Mouse (Mus musculus): ENCODE measurements at regions not wholly inside any gene's neighbourhood (a gene's known extent, or its start where the extent isn't known, plus 50 kb on each side); places are given as distances from the start of the nearest gene placed in this dataset.

DNA sequence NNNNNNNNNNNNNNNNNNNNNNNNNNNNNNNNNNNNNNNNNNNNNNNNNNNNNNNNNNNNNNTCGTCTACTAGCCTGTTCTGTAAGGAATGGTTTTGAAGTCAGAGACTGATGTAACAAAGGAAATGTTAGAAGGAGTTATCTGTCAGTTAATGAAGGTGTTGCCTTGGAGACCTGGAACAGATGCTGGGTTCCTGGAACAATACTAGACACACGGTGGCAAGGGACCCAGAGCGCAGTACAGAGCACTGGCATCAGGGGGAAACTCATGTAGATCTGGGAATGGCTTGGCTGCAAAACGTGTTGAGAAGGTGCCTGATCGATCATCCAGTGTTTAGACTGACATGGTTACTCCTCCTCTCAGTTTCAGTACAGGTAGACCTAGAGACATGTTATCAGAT is 493.6 kb upstream of the Arid1b start:
- DNase-seq (ENCODE audit: low spot score) (no peak), ATAC-seq (replicated peaks; ENCODE audit: low FRiP score, low TSS enrichment, low read depth) (no peak)
- 77% methylated on average over 5 of the region's 5 CpGs for WGBS
- no peak overlapping the region for H3K4me3 ChIP-seq (ENCODE audit: low read depth, low read length)
- H3K4me1 ChIP-seq (replicated peaks; ENCODE audit: control insufficient read depth, insufficient read depth, low read length): peaks cover 8% of the 10 kb centered on the region; the same call in 1 of the 2 replicates
- no peaks in the 10 kb centered on the region for H3K27me3 ChIP-seq (replicated peaks; ENCODE audit: control insufficient read depth, insufficient read depth, low read length)
- 0 out of 2 replicates have a peak, but pooled peaks cover 2% of the 10 kb centered on the region for H3K9me3 ChIP-seq (ENCODE audit: control insufficient read depth, low read length)
- no peak overlapping the region for H3K9ac ChIP-seq (ENCODE audit: low read length)
- no peaks in the 10 kb centered on the region for H3K36me3 ChIP-seq (ENCODE audit: control insufficient read depth, insufficient read depth, low read length)
- H3K27ac ChIP-seq (ENCODE audit: low read depth): no peak overlapping the region
- no peak overlapping the region for H3K4me2 ChIP-seq (ENCODE audit: low read length)

GRCm38 (mm10) chr17:4501029-4501428 is 493.1 kb upstream of the Arid1b start:
- no peak overlapping the region for H3K9ac ChIP-seq (ENCODE audit: low read length)
- ATAC-seq (replicated peaks; ENCODE audit: low FRiP score, low TSS enrichment, low read depth): no peak
- H3K9me3 ChIP-seq (ENCODE audit: control insufficient read depth, low read length): 0 out of 2 replicates have a peak, but pooled peaks cover 2% of the 10 kb centered on the region
- H3K4me1 ChIP-seq (replicated peaks; ENCODE audit: control insufficient read depth, insufficient read depth, low read length): peaks cover 8% of the 10 kb centered on the region; the same call in 1 of the 2 replicates
- DNase-seq (ENCODE audit: low spot score): no peak
- no peak overlapping the region for H3K4me3 ChIP-seq (ENCODE audit: low read depth, low read length)
- WGBS: 79% methylated on average over 1 of the region's 1 CpGs
- no peak overlapping the region for H3K27ac ChIP-seq (ENCODE audit: low read depth)
- H3K36me3 ChIP-seq (ENCODE audit: control insufficient read depth, insufficient read depth, low read length): no peaks in the 10 kb centered on the region
- H3K4me2 ChIP-seq (ENCODE audit: low read length): no peak overlapping the region
- no peaks in the 10 kb centered on the region for H3K27me3 ChIP-seq (replicated peaks; ENCODE audit: control insufficient read depth, insufficient read depth, low read length)

DNA sequence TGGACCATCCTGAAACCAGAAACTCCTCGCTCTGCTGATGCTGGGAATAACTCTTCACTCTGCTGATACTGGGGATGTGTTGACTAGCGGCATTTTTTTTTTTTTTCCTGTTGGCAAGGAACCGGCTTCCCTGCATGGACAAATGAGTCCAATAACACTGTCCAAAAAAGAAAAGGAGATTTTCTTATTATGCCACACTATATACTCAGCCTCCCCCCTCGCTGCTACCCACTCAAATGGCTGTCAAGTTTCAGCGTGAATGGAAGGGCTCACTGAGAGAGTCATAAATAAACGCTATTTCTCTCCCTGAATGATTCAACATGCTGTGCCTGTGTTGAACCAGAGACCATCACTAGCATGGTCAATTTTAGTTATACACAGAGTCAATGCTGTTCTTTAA is 489.2 kb upstream of the Arid1b start:
- WGBS: 70% methylated on average over 6 of the region's 6 CpGs
- no peak for ATAC-seq (replicated peaks; ENCODE audit: low FRiP score, low TSS enrichment, low read depth)

DNA sequence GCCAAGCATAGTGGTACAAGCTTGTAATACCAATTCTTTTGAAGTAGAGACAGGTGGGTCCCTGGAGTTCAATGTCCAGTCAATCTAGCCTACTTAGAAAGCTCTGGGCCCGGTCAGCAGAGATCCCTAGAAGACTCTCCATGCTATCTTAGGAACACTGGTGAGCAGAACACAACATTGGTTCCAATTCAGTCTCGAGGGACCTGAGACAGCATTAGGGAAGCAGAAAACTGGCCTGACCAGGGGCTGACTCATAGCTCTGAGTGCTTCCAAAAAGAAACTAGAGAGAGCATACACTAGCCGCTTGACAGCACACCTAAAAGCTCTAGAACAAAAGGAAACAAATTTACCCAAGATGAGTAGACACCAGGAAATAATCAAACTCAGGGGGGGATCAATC is 484.6 kb upstream of the Arid1b start:
- ATAC-seq (replicated peaks; ENCODE audit: low FRiP score, low TSS enrichment, low read depth) (no peak), DNase-seq (ENCODE audit: low spot score) (no peak)
- no peaks in the 10 kb centered on the region for H3K27me3 ChIP-seq (replicated peaks; ENCODE audit: control insufficient read depth, insufficient read depth, low read length)
- H3K4me3 ChIP-seq (ENCODE audit: low read depth, low read length): no peak overlapping the region
- H3K4me2 ChIP-seq (ENCODE audit: low read length): no peak overlapping the region
- no peaks in the 10 kb centered on the region for H3K36me3 ChIP-seq (ENCODE audit: control insufficient read depth, insufficient read depth, low read length)
- 87% methylated on average over 3 of the region's 3 CpGs for WGBS
- H3K9ac ChIP-seq (ENCODE audit: low read length): no peak overlapping the region
- H3K9me3 ChIP-seq (ENCODE audit: control insufficient read depth, low read length): no peaks in the 10 kb centered on the region
- no peaks in the 10 kb centered on the region for H3K4me1 ChIP-seq (replicated peaks; ENCODE audit: control insufficient read depth, insufficient read depth, low read length)
- H3K27ac ChIP-seq (ENCODE audit: low read depth): no peak overlapping the region

More for the DNA sequence above, 489.2 kb upstream of the Arid1b start:
- Histone ChIP-seq H3K36me3 (ENCODE audit: control insufficient read depth, insufficient read depth, low read length) (no peaks in the 10 kb centered on the region), H3K27me3 (replicated peaks; ENCODE audit: control insufficient read depth, insufficient read depth, low read length) (no peaks in the 10 kb centered on the region), H3K4me1 (replicated peaks; ENCODE audit: control insufficient read depth, insufficient read depth, low read length) (no peaks in the 10 kb centered on the region), H3K4me3 (ENCODE audit: low read depth, low read length) (no peak overlapping the region), H3K4me2 (ENCODE audit: low read length) (no peak overlapping the region), H3K27ac (ENCODE audit: low read depth) (no peak overlapping the region), H3K9ac (ENCODE audit: low read length) (no peak overlapping the region), H3K9me3 (ENCODE audit: control insufficient read depth, low read length) (0 out of 2 replicates have a peak, but pooled peaks cover 2% of the 10 kb centered on the region)
- DNase-seq (ENCODE audit: low spot score): no peak

DNA sequence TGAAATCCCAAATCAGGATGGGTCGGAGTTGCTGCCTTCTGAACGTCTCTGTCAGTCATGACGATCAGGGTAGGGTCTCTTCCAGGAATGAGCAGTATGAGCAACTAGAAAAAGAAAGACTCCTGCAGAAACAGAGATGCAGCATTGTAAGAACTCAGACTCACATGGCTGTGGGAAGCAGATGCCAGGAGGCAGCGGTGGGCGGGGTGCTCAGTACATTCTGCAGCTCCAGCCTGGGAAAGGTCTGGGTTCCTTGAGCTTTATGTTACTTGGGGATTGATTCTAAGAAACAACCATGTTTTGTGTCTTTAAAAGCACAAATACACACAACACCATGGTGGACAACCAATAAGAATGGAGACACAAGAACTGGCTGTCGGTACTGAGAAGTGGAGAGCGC is 478.0 kb upstream of the Arid1b start:
- Histone ChIP-seq H3K9ac (ENCODE audit: low read length) (no peak overlapping the region), H3K4me1 (replicated peaks; ENCODE audit: control insufficient read depth, insufficient read depth, low read length) (no peaks in the 10 kb centered on the region), H3K36me3 (ENCODE audit: control insufficient read depth, insufficient read depth, low read length) (no peaks in the 10 kb centered on the region), H3K27ac (ENCODE audit: low read depth) (no peak overlapping the region), H3K9me3 (ENCODE audit: control insufficient read depth, low read length) (no peaks in the 10 kb centered on the region), H3K4me2 (ENCODE audit: low read length) (no peak overlapping the region), H3K4me3 (ENCODE audit: low read depth, low read length) (no peak overlapping the region), H3K27me3 (replicated peaks; ENCODE audit: control insufficient read depth, insufficient read depth, low read length) (no peaks in the 10 kb centered on the region)
- 84% methylated on average over 7 of the region's 7 CpGs for WGBS
- DNase-seq (ENCODE audit: low spot score): no peak
- no peak for ATAC-seq (replicated peaks; ENCODE audit: low FRiP score, low TSS enrichment, low read depth)

DNA sequence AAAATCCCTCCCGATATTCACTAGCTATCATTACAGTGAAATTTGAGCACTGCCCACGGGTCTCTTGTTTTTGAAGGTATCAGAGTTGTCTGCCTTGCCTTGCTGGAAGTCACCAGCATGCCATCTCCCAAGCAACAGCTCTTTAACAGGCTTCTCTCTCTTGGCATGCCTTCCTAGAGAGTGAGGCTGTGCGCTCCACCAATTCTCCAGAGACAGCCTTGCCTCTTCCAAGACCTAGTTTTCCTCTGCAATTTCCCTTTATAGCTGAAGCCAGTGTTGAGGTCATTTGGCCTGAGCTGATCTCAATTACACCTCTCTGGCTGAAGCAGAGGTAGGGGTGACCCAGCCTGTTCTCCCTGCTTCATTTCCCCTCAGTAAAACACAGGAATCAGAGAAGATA is 477.3 kb upstream of the Arid1b start:
- 72% methylated on average over 3 of the region's 3 CpGs for WGBS
- ATAC-seq (replicated peaks; ENCODE audit: low FRiP score, low TSS enrichment, low read depth) (no peak), DNase-seq (ENCODE audit: low spot score) (no peak)

GRCm38 (mm10) chr17:4521031-4521430 is 473.1 kb upstream of the Arid1b start:
- 93% methylated on average over 4 of the region's 4 CpGs for WGBS
- Histone ChIP-seq H3K27ac (ENCODE audit: low read depth) (no peak overlapping the region), H3K9me3 (ENCODE audit: control insufficient read depth, low read length) (no peaks in the 10 kb centered on the region)

More for the DNA sequence above, 477.3 kb upstream of the Arid1b start:
- Histone ChIP-seq H3K4me1 (replicated peaks; ENCODE audit: control insufficient read depth, insufficient read depth, low read length) (no peaks in the 10 kb centered on the region), H3K9ac (ENCODE audit: low read length) (no peak overlapping the region), H3K36me3 (ENCODE audit: control insufficient read depth, insufficient read depth, low read length) (no peaks in the 10 kb centered on the region), H3K4me3 (ENCODE audit: low read depth, low read length) (no peak overlapping the region), H3K9me3 (ENCODE audit: control insufficient read depth, low read length) (no peaks in the 10 kb centered on the region), H3K27ac (ENCODE audit: low read depth) (no peak overlapping the region), H3K4me2 (ENCODE audit: low read length) (no peak overlapping the region), H3K27me3 (replicated peaks; ENCODE audit: control insufficient read depth, insufficient read depth, low read length) (no peaks in the 10 kb centered on the region)

GRCm38 (mm10) chr17:4526466-4526865 is 467.7 kb upstream of the Arid1b start:
- Histone ChIP-seq H3K27me3 (replicated peaks; ENCODE audit: control insufficient read depth, insufficient read depth, low read length) (no peaks in the 10 kb centered on the region), H3K4me1 (replicated peaks; ENCODE audit: control insufficient read depth, insufficient read depth, low read length) (no peaks in the 10 kb centered on the region), H3K4me2 (ENCODE audit: low read length) (no peak overlapping the region), H3K4me3 (ENCODE audit: low read depth, low read length) (no peak overlapping the region), H3K27ac (ENCODE audit: low read depth) (no peak overlapping the region), H3K9me3 (ENCODE audit: control insufficient read depth, low read length) (no peaks in the 10 kb centered on the region), H3K9ac (ENCODE audit: low read length) (no peak overlapping the region), H3K36me3 (ENCODE audit: control insufficient read depth, insufficient read depth, low read length) (no peaks in the 10 kb centered on the region)
- 76% methylated on average over 7 of the region's 7 CpGs for WGBS
- ATAC-seq (replicated peaks; ENCODE audit: low FRiP score, low TSS enrichment, low read depth) (no peak), DNase-seq (ENCODE audit: low spot score) (no peak)

More at GRCm38 (mm10) chr17:4521031-4521430, 473.1 kb upstream of the Arid1b start:
- Histone ChIP-seq H3K36me3 (ENCODE audit: control insufficient read depth, insufficient read depth, low read length) (no peaks in the 10 kb centered on the region), H3K4me2 (ENCODE audit: low read length) (no peak overlapping the region), H3K27me3 (replicated peaks; ENCODE audit: control insufficient read depth, insufficient read depth, low read length) (no peaks in the 10 kb centered on the region), H3K9ac (ENCODE audit: low read length) (no peak overlapping the region), H3K4me3 (ENCODE audit: low read depth, low read length) (no peak overlapping the region), H3K4me1 (replicated peaks; ENCODE audit: control insufficient read depth, insufficient read depth, low read length) (no peaks in the 10 kb centered on the region)
- ATAC-seq (replicated peaks; ENCODE audit: low FRiP score, low TSS enrichment, low read depth) (no peak), DNase-seq (ENCODE audit: low spot score) (no peak)

GRCm38 (mm10) chr17:4532126-4532525 is 462.0 kb upstream of the Arid1b start:
- Histone ChIP-seq H3K27me3 (replicated peaks; ENCODE audit: control insufficient read depth, insufficient read depth, low read length) (no peaks in the 10 kb centered on the region), H3K27ac (ENCODE audit: low read depth) (no peak overlapping the region), H3K4me2 (ENCODE audit: low read length) (no peak overlapping the region), H3K9ac (ENCODE audit: low read length) (no peak overlapping the region), H3K9me3 (ENCODE audit: control insufficient read depth, low read length) (no peaks in the 10 kb centered on the region), H3K4me3 (ENCODE audit: low read depth, low read length) (no peak overlapping the region), H3K4me1 (replicated peaks; ENCODE audit: control insufficient read depth, insufficient read depth, low read length) (no peaks in the 10 kb centered on the region), H3K36me3 (ENCODE audit: control insufficient read depth, insufficient read depth, low read length) (no peaks in the 10 kb centered on the region)
- 91% methylated on average over 2 of the region's 2 CpGs for WGBS
- ATAC-seq (replicated peaks; ENCODE audit: low FRiP score, low TSS enrichment, low read depth) (no peak), DNase-seq (ENCODE audit: low spot score) (no peak)

Measured in intestine, embryonic 14.5 days (tissue).